In the genomic region with DNA sequence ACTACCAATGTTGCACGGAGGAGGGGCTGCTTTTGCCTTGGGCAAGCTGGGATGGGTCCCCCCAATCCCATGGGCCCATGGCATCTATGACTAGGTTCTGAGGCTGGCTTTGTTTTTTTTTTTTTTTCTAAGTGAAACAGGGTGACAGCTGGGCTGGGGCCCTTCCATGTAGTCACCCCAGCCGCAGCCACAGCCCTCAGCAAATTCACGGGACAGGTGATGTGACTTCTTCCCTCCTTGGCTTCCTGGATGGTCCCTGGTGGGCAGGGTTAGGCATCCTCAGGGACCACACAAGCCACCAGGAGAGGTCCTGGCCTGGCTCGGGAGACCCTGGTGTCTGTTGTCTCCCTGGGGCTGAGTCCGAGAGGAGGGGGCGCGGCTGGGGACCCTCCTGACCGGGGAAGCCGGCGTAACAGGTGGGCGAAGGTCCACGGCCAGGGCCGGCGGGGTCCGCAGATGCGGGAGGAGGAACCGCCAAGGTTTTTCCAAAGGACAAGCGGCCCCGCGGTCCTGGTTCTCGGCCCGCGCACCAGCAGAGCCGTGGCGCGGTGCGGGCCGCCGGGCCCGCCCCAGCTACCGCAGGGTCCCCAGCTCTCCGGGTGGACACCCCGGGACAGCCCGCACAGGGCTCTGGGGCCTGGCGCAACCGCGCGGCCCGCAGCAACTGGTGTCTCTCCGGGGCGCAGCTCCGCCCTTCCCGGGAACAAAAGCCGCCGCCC, we compare ENCODE assay signal across 8 mouse cellular contexts. TPM values are rescaled to one million over a fixed set of nuclear protein-coding genes. Genes with fewer than 3 reads are reported as not detected.
A peak's percentile ranks its signal among the peaks of the same experiment; 100 is the strongest.
DNase-seq lines count a peak whose midpoint lies in the region; ATAC-seq and TF ChIP-seq lines count a peak whose summit lies in the region.
"Had no signal": no experiment of that assay in that cellular context is flagged by ENCODE, and none has a peak within 500 bp of the region (broad histone marks: within the 10 kb centered on the region; RNA-seq: fewer than 3 reads in every experiment).

No protein-coding gene starts in this region.

- no peaks in the 10 kb centered on the region for H3K9me3 ChIP-seq in forebrain, postnatal 0 days (ENCODE audit: low read length)
- H3K9me3 ChIP-seq in liver, embryonic 12.5 days (replicated peaks) = no peaks in the 10 kb centered on the region
- H3K9me3 ChIP-seq in stomach, embryonic 15.5 days = no peaks in the 10 kb centered on the region

- H3K36me3 ChIP-seq in forebrain, postnatal 0 days (ENCODE audit: insufficient read depth) = no peaks in the 10 kb centered on the region
- no peaks in the 10 kb centered on the region for H3K36me3 ChIP-seq in liver, embryonic 12.5 days
- H3K36me3 ChIP-seq in stomach, embryonic 15.5 days = no peaks in the 10 kb centered on the region

- no peak for TF ChIP-seq CTCF in lung, adult 2 months (IDR thresholded peaks at IDR 0.05; ENCODE audit: insufficient read depth, low read length)
- TF ChIP-seq CTCF in forebrain, postnatal 0 days (IDR thresholded peaks at IDR 0.05; ENCODE audit: low read depth) = no peak

- intact Hi-C loops in left cerebral cortex, postnatal 25 days (cut with DNase I) = loop anchor here (5.0 kb wide), 1 partner anchor 73 kb away; no protein-coding TSS in a partner anchor

- no peak for ATAC-seq in forebrain, postnatal 0 days
- ATAC-seq in liver, embryonic 12.5 days = no peak
- no peak for ATAC-seq in stomach, embryonic 15.5 days (ENCODE audit: insufficient read depth, low FRiP score, low read depth)

- peak overlapping the region; percentile 57 for H3K9ac ChIP-seq in forebrain, postnatal 0 days
- no peak overlapping the region for H3K9ac ChIP-seq in liver, embryonic 12.5 days
- H3K9ac ChIP-seq in stomach, embryonic 15.5 days = peak overlapping the region; percentile 1; the same call in 1 of the 2 replicates

- no peak overlapping the region for H3K27ac ChIP-seq in forebrain, postnatal 0 days (ENCODE audit: low read depth, low read length)
- no peak overlapping the region for H3K27ac ChIP-seq in liver, embryonic 12.5 days
- H3K27ac ChIP-seq in stomach, embryonic 15.5 days = no peak overlapping the region

- H3K4me3 ChIP-seq in lung, adult 2 months (replicated peaks; ENCODE audit: extremely low read depth, low read depth, low read length) = peak overlapping the region; percentile 3
- H3K4me3 ChIP-seq in forebrain, postnatal 0 days (ENCODE audit: low read depth, low read length) = peak overlapping the region; percentile 55
- H3K4me3 ChIP-seq in liver, embryonic 12.5 days = peak overlapping the region; percentile 41
- peak overlapping the region; percentile 46 for H3K4me3 ChIP-seq in stomach, embryonic 15.5 days (replicated peaks)

- H3K4me1 ChIP-seq in lung, adult 2 months (ENCODE audit: control insufficient read depth, insufficient read depth, low read length) = no peaks in the 10 kb centered on the region
- no peaks in the 10 kb centered on the region for H3K4me1 ChIP-seq in forebrain, postnatal 0 days (ENCODE audit: insufficient read depth)
- peaks cover 11% of the 10 kb centered on the region; the same call in 1 of the 2 replicates for H3K4me1 ChIP-seq in liver, embryonic 12.5 days
- peaks cover 11% of the 10 kb centered on the region; the same call in 1 of the 2 replicates for H3K4me1 ChIP-seq in stomach, embryonic 15.5 days

- peak overlapping the region; percentile 61 for H3K4me2 ChIP-seq in forebrain, postnatal 0 days (ENCODE audit: low read depth)
- H3K4me2 ChIP-seq in liver, embryonic 12.5 days = peak overlapping the region; percentile 51
- peak overlapping the region; percentile 72 for H3K4me2 ChIP-seq in stomach, embryonic 15.5 days

- 13% methylated on average over 45 of the region's 45 CpGs for WGBS in lung, adult 2 months
- WGBS in forebrain, postnatal 0 days = 6% methylated on average over 44 of the region's 45 CpGs
- WGBS in liver, embryonic 12.5 days (ENCODE audit: insufficient replicate concordance) = 7% methylated on average over 45 of the region's 45 CpGs
- 8% methylated on average over 43 of the region's 45 CpGs for WGBS in stomach, embryonic 15.5 days

- DNase-seq in lung, adult 2 months = no peak
- DNase-seq in lung, postnatal 4 days = no peak
- DNase-seq in forebrain, postnatal 0 days = no peak
- no peak for DNase-seq in testis, postnatal 14 days (ENCODE audit: low spot score)
- no peak for DNase-seq in left cerebral cortex, postnatal 25 days (ENCODE audit: low spot score in 2 of 2)

- TF ChIP-seq POLR2A in lung, adult 2 months (IDR thresholded peaks at IDR 0.05; ENCODE audit: borderline replicate concordance, extremely low read depth, low read depth, low read length) = no peak

- H3K27me3 ChIP-seq in forebrain, postnatal 0 days (ENCODE audit: insufficient read depth, low read length) = peaks cover 21% of the 10 kb centered on the region
- peaks cover 95% of the 10 kb centered on the region for H3K27me3 ChIP-seq in liver, embryonic 12.5 days (replicated peaks)
- peaks cover 25% of the 10 kb centered on the region for H3K27me3 ChIP-seq in stomach, embryonic 15.5 days (replicated peaks)

RNA-seq across cellular contexts. Expression of a gene that starts 1.1 kb away (rescaled TPM):
- 0.22 and 0.33 TPM in 2 replicates for polyA plus RNA-seq in lung, adult 2 months (2012; rRNA removed)
- 13.3 and 16.2 TPM in 2 replicates for total RNA-seq in forebrain, postnatal 0 days (2014; rRNA removed)
- polyA plus RNA-seq in forebrain, postnatal 0 days (2015; fragmentation: Nextera tagmentation; extraction: Ambion mirVana) = 3.5 and 5.3 TPM in 2 replicates
- polyA plus RNA-seq in liver, embryonic 12.5 days (2016; fragmentation: Nextera tagmentation; extraction: Ambion mirVana) = 0.05 and 0.12 TPM in 2 replicates
- 1.4 and 1.5 TPM in 2 replicates for polyA plus RNA-seq in stomach, embryonic 15.5 days (2015; fragmentation: Nextera tagmentation; extraction: Ambion mirVana)
- total RNA-seq in left cerebral cortex, postnatal 25 days (2021) = 10 to 100 TPM; 22.8 to 27.9 TPM
- total RNA-seq: hematopoietic stem cell, adult 5-6 weeks had no signal

Comparison
In these comparisons a context has a peak if more than half of its experiments do, and no peak if none do; other contexts are left out.
1. H3K4me3 ChIP-seq: peak in every context shown above with its lines; median percentile 55 in forebrain, postnatal 0 days; 46 in stomach, embryonic 15.5 days; 41 in liver, embryonic 12.5 days; 3 in lung, adult 2 months.